Mouse (Mus musculus) C2C12 (cell line): ENCODE data around the gene Rest.

Experiments
- CTCF ChIP-seq: IDR thresholded peaks from one replicate; pipeline ENCODE4 v1.5.1; 2011; ENCODE audit not compliant: control insufficient read depth, insufficient read depth, insufficient read length
- MAX ChIP-seq: IDR thresholded peaks from one replicate; pipeline ENCODE4 v1.6.1; 2011; ENCODE audit warnings: mild to moderate bottlenecking, control low read depth
- MYOD1 ChIP-seq: IDR thresholded peaks from one replicate; pipeline ENCODE4 v1.6.1; 2011; ENCODE audit warnings: low read depth; ENCODE audit not compliant: control insufficient read depth, insufficient read length
- MYOG ChIP-seq: IDR thresholded peaks from one replicate; pipeline ENCODE4 v1.6.1; 2011; ENCODE audit not compliant: control insufficient read depth, insufficient read length; ENCODE audit errors: extremely low read depth
- USF1 ChIP-seq: IDR thresholded peaks from one replicate; pipeline ENCODE4 v1.6.1; 2011; ENCODE audit warnings: low read depth, mild to moderate bottlenecking, control low read depth, moderate library complexity

- TF ChIP-seq CTCF = no peak
- no peak for TF ChIP-seq MAX
- no peak for TF ChIP-seq MYOD1
- TF ChIP-seq MYOG = no peak
- no peak for TF ChIP-seq USF1
These were observed 27.7 kb downstream of the Rest start for GRCm38 (mm10) chr5:77292803-77293522.
